Mouse (Mus musculus) forebrain, embryonic 10.5 days (tissue): ENCODE data around the gene Hoxc11. TPM values are rescaled to one million over a fixed set of nuclear protein-coding genes. Genes with fewer than 3 reads are reported as not detected.

ENCODE experiments used
- DNase-seq: peaks from one replicate; pipeline ENCODE4 v3.0.0-alpha.2; 2017; ENCODE audit warnings: low spot score; ENCODE audit errors: extremely low spot score
- H3K27ac ChIP-seq: fragments of 300-500 bp; sonication (generic); 2 replicates; pipeline ENCODE4 v1.5.1; 2016; ENCODE audit warnings: mild to moderate bottlenecking
- H3K27me3 ChIP-seq: fragments of 300-500 bp; sonication (generic); 2 replicates; pipeline ENCODE4 v1.6.1; 2016; ENCODE audit warnings: mild to moderate bottlenecking; ENCODE audit not compliant: poor library complexity, severe bottlenecking
- H3K36me3 ChIP-seq: fragments of 300-500 bp; sonication (generic); replicated peaks from 2 replicates; pipeline ENCODE4 v1.6.1; 2016; ENCODE audit warnings: mild to moderate bottlenecking, moderate library complexity
- H3K4me1 ChIP-seq: fragments of 300-500 bp; sonication (generic); 2 replicates; pipeline ENCODE4 v1.6.1; 2016
- H3K4me3 ChIP-seq: fragments of 300-500 bp; sonication (generic); 2 replicates; pipeline ENCODE4 v1.5.1; 2016; ENCODE audit warnings: mild to moderate bottlenecking, moderate library complexity
- H3K9me3 ChIP-seq: fragments of 300-500 bp; sonication (generic); 2 replicates; pipeline ENCODE4 v1.6.1; 2016; ENCODE audit warnings: mild to moderate bottlenecking, moderate library complexity
- whole genome bisulfite sequencing: fragments of 180-500 bp; shearing (Covaris S2); methylation state at CpG from one replicate; pipeline ENCODE4 v1.1.7; 2016; 5-methylcytosine and 5-hydroxymethylcytosine counted together
- polyA plus RNA-seq: library from polyadenylated mRNA; unstranded; fragments of >200 nt; fragmentation: Nextera tagmentation; extraction: Ambion mirVana; gene quantifications from 2 replicates; pipeline ENCODE4 v1.2.1, GENCODE M21; 2016

Hoxc11 gene
- polyA plus RNA-seq, 1 experiment from 2014 or later, result not detected

GRCm38 (mm10) chr15:102945185-102946077 lies 8.8 kb upstream of the Hoxc11 start:
- Histone ChIP-seq H3K9me3 (no peaks in the 10 kb centered on the region), H3K4me3 (no peak overlapping the region), H3K4me1 (peaks cover 9% of the 10 kb centered on the region), H3K36me3 (no peaks in the 10 kb centered on the region), H3K27ac (no peak overlapping the region), H3K27me3 (peaks cover 100% of the 10 kb centered on the region)
- DNase-seq, result no peak
- 8% methylated on average over 22 of the region's 22 CpGs for WGBS

GRCm38 (mm10) chr15:102947276-102947675 lies 7.0 kb upstream of the Hoxc11 start:
- H3K9me3 ChIP-seq, result no peaks in the 10 kb centered on the region

GRCm38 (mm10) chr15:102948842-102949241 lies 5.4 kb upstream of the Hoxc11 start:
- no peak overlapping the region for H3K4me3 ChIP-seq
- H3K36me3 ChIP-seq, result no peaks in the 10 kb centered on the region
- no peaks in the 10 kb centered on the region for H3K9me3 ChIP-seq
- no peak overlapping the region for H3K27ac ChIP-seq
- no peaks in the 10 kb centered on the region for H3K4me1 ChIP-seq
- WGBS, result 11% methylated on average over 2 of the region's 2 CpGs
- H3K27me3 ChIP-seq, result peaks cover 100% of the 10 kb centered on the region
- no peak for DNase-seq

More at GRCm38 (mm10) chr15:102947276-102947675, 7.0 kb upstream of the Hoxc11 start:
- H3K36me3 ChIP-seq, result no peaks in the 10 kb centered on the region
- peaks cover 100% of the 10 kb centered on the region for H3K27me3 ChIP-seq
- no peak for DNase-seq
- WGBS, result 4% methylated on average over 9 of the region's 9 CpGs
- peaks cover 9% of the 10 kb centered on the region for H3K4me1 ChIP-seq
- H3K27ac ChIP-seq, result no peak overlapping the region
- no peak overlapping the region for H3K4me3 ChIP-seq

GRCm38 (mm10) chr15:102949696-102950095 lies 4.5 kb upstream of the Hoxc11 start:
- WGBS, result 2% methylated on average over 20 of the region's 20 CpGs
- Histone ChIP-seq H3K27me3 (peaks cover 100% of the 10 kb centered on the region), H3K4me1 (0 out of 2 replicates have a peak, but pooled peaks cover under 1% of the 10 kb centered on the region), H3K9me3 (no peaks in the 10 kb centered on the region), H3K4me3 (no peak overlapping the region), H3K27ac (no peak overlapping the region), H3K36me3 (no peaks in the 10 kb centered on the region)
- no peak for DNase-seq

GRCm38 (mm10) chr15:102950877-102951276 lies 3.4 kb upstream of the Hoxc11 start:
- WGBS, result 7% methylated on average over 2 of the region's 2 CpGs
- DNase-seq, result no peak
- H3K36me3 ChIP-seq, result no peaks in the 10 kb centered on the region
- H3K27ac ChIP-seq, result no peak overlapping the region
- H3K4me1 ChIP-seq, result peaks cover 5% of the 10 kb centered on the region; the same call in 1 of the 2 replicates
- no peaks in the 10 kb centered on the region for H3K9me3 ChIP-seq
- no peak overlapping the region for H3K4me3 ChIP-seq
- peaks cover 100% of the 10 kb centered on the region for H3K27me3 ChIP-seq

- WGBS, result 3% methylated on average over 6 of the region's 6 CpGs
- Histone ChIP-seq H3K27ac (no peak overlapping the region), H3K36me3 (no peaks in the 10 kb centered on the region), H3K9me3 (no peaks in the 10 kb centered on the region), H3K4me1 (peaks cover 10% of the 10 kb centered on the region), H3K27me3 (peaks cover 100% of the 10 kb centered on the region), H3K4me3 (no peak overlapping the region)
- DNase-seq, result no peak
Observed at GRCm38 (mm10) chr15:102953561-102953960, 666 bp upstream of the Hoxc11 start.

GRCm38 (mm10) chr15:102955007-102955382 lies 768 bp downstream of the Hoxc11 start:
- H3K4me1 ChIP-seq, result peaks cover 10% of the 10 kb centered on the region
- under 1% methylated on average over 28 of the region's 28 CpGs for WGBS
- H3K9me3 ChIP-seq, result no peaks in the 10 kb centered on the region
- no peak overlapping the region for H3K27ac ChIP-seq
- H3K36me3 ChIP-seq, result no peaks in the 10 kb centered on the region
- H3K27me3 ChIP-seq, result peaks cover 100% of the 10 kb centered on the region
- no peak for DNase-seq
- no peak overlapping the region for H3K4me3 ChIP-seq

GRCm38 (mm10) chr15:102955833-102956640 lies 1.8 kb downstream of the Hoxc11 start:
- under 1% methylated on average over 40 of the region's 40 CpGs for WGBS

GRCm38 (mm10) chr15:102956906-102957305 lies 2.7 kb downstream of the Hoxc11 start:
- peaks cover 100% of the 10 kb centered on the region for H3K27me3 ChIP-seq
- H3K4me1 ChIP-seq, result peaks cover 10% of the 10 kb centered on the region
- H3K27ac ChIP-seq, result no peak overlapping the region
- H3K9me3 ChIP-seq, result no peaks in the 10 kb centered on the region
- no peak overlapping the region for H3K4me3 ChIP-seq
- 2% methylated on average over 12 of the region's 12 CpGs for WGBS
- no peaks in the 10 kb centered on the region for H3K36me3 ChIP-seq
- DNase-seq, result no peak

More at GRCm38 (mm10) chr15:102955833-102956640, 1.8 kb downstream of the Hoxc11 start:
- Histone ChIP-seq H3K27me3 (peaks cover 100% of the 10 kb centered on the region), H3K27ac (no peak overlapping the region), H3K9me3 (no peaks in the 10 kb centered on the region), H3K36me3 (no peaks in the 10 kb centered on the region), H3K4me3 (no peak overlapping the region), H3K4me1 (peaks cover 10% of the 10 kb centered on the region)
- peak; percentile 63 for DNase-seq

GRCm38 (mm10) chr15:102959663-102960191 lies 5.5 kb downstream of the Hoxc11 start:
- H3K4me1 ChIP-seq, result peaks cover 9% of the 10 kb centered on the region
- 1% methylated on average over 13 of the region's 13 CpGs for WGBS
- H3K27ac ChIP-seq, result no peak overlapping the region
- H3K27me3 ChIP-seq, result peaks cover 100% of the 10 kb centered on the region
- H3K36me3 ChIP-seq, result no peaks in the 10 kb centered on the region
- no peak for DNase-seq
- H3K9me3 ChIP-seq, result no peaks in the 10 kb centered on the region
- H3K4me3 ChIP-seq, result no peak overlapping the region

GRCm38 (mm10) chr15:102961728-102962127 lies 7.5 kb downstream of the Hoxc11 start:
- no peak for DNase-seq
- Histone ChIP-seq H3K27ac (no peak overlapping the region), H3K9me3 (no peaks in the 10 kb centered on the region), H3K4me3 (no peak overlapping the region), H3K27me3 (peaks cover 100% of the 10 kb centered on the region), H3K4me1 (peaks cover 6% of the 10 kb centered on the region), H3K36me3 (no peaks in the 10 kb centered on the region)
- 5% methylated on average over 6 of the region's 6 CpGs for WGBS

GRCm38 (mm10) chr15:102962492-102962891 lies 8.3 kb downstream of the Hoxc11 start:
- peaks cover 100% of the 10 kb centered on the region for H3K27me3 ChIP-seq
- DNase-seq, result no peak
- 1% methylated on average over 13 of the region's 13 CpGs for WGBS

More at GRCm38 (mm10) chr15:102962492-102962891, 8.3 kb downstream of the Hoxc11 start:
- Histone ChIP-seq H3K4me3 (no peak overlapping the region), H3K4me1 (peaks cover 6% of the 10 kb centered on the region), H3K9me3 (no peaks in the 10 kb centered on the region), H3K27ac (no peak overlapping the region), H3K36me3 (no peaks in the 10 kb centered on the region)
